Mouse (Mus musculus): ENCODE data around the gene Slc25a43.

Gene Slc25a43

GRCm38 (mm10) chrX:36825032-36825431, 81.6 kb downstream of the Slc25a43 start:
- no peak for DNase-seq (ENCODE audit: low spot score)
